Mouse (Mus musculus) right cerebral cortex, postnatal 25 days (tissue): ENCODE data around the gene Wfdc13.

Experiments used
- DNase-seq: peaks from one replicate; pipeline ENCODE4 v3.0.0; 2022

The Wfdc13 gene

GRCm38 (mm10) chr2:164684807-164685206, at the start of gene Wfdc13:
Gene Wfdc13, plus strand, starts transcription at chr2:164685107.
- no peak for DNase-seq

GRCm38 (mm10) chr2:164635266-164635665, 49.6 kb upstream of the Wfdc13 start:
- DNase-seq = no peak

DNA sequence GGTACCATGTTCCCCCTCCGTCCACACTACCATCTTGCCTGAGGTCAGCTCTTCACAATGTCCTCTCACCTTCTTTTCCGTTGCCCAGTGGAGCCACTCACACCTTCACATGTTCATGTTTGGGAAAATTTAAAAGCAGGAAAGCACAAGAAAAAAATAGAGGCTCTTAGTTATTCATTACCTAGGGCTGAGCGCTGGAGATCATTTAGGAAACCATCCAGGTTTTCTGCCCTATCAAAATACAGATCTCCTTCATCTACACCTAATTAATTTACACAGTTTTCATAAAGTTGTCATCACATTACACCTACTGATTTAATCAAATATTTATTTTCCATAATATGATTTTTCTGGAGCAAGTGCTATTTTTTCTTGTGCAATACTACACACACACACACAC, 46.2 kb upstream of the Wfdc13 start, which contains the start of gene Wfdc16:
Gene Wfdc16, minus strand, starts transcription at position 101 of the 400 bp plus-strand sequence.
- DNase-seq = no peak

DNA sequence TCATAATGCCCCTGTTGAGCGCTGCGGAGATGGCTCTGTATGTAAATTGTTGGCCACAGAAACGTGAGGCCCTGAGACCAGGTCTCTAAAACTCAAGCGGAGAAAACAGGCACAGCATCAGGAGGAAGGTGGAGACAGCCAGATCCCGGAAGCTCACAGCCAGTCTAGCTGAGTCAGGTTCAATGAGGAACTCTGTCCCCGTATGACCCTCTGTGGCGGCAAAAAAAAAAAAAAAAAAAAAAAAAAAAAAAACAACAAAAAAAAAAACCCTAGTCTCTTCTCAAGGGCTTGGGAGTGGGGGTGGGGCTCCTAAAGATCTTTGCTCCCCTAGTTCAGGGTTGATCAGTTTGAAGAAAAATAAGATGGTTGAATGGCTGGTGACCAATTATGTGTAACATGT, 43.8 kb upstream of the Wfdc13 start:
- DNase-seq = no peak

- no peak for DNase-seq
Observed at GRCm38 (mm10) chr2:164641881-164642673, 42.8 kb upstream of the Wfdc13 start.

DNA sequence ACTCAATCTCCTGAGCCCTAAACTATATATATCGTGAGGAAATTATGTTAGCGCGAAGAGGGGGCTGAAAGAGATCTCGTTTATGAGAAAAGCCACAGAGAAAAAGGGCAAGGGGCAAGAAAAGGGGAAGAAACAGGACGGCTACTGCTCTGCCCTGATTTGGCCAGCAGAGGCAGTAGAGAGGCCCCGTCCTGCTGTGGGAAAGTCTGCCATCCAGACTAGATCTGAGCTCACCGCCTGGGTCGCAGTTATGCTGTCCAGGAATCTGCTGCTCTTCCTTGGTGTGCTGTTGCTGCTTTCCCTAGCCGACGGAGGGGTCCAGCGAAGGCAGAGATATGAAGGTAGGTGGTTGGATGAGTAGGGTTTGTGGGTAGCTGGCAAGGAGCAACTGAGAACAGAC, 29.0 kb upstream of the Wfdc13 start, which contains the start of gene Wfdc10:
Gene Wfdc10, plus strand, starts transcription at position 189 of the 400 bp plus-strand sequence.
- no peak for DNase-seq

GRCm38 (mm10) chr2:164656483-164656882, 28.4 kb upstream of the Wfdc13 start, which contains the start of gene Wfdc9:
Gene Wfdc9, minus strand, starts transcription at chr2:164656583.
- DNase-seq = no peak

DNA sequence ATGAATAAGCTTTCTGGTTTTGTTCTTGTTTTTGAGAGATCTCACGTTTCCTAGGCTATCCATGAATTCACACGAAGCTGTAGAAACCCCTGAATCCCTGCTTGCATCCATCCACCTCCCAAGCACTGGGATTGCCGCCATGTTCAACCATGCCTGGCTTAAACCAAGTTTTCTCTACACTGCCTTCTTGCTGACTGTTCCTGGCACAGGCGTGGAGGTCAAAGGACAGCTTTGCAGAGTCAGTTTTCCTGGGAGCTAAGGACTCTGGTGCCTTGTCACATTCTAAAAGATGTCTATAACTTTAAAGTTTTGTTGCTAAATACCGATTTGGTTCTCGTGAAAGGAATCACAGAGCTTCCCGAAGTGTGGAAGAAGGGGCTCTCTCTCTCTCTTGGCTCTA, 20.1 kb upstream of the Wfdc13 start:
- DNase-seq = no peak

- DNase-seq = no peak
Observed at GRCm38 (mm10) chr2:164670261-164670660, 14.6 kb upstream of the Wfdc13 start.

DNA sequence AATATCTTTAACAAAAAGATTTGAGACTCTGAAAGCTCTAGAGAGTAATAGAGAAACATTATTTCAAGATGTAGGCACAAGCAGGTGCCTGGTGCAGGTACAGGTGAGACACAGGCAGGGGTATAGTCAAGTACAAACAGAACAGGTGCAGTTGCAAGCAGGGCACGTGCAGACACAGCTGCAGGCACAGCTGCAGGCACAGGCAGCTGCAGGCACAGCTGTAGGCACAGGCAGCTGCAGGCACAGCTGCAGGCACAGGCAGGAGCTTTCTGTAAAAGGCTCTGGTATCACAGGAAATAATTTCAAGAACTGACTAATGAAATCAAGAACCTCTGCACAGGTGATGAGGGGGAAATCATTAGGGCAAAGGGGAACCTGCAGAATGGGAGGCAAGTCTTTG, 14.0 kb upstream of the Wfdc13 start:
- no peak for DNase-seq

- DNase-seq = no peak
Observed at GRCm38 (mm10) chr2:164673987-164674386, 10.9 kb upstream of the Wfdc13 start, which contains the start of gene Wfdc11. Gene Wfdc11, minus strand, starts transcription at chr2:164674087.

DNA sequence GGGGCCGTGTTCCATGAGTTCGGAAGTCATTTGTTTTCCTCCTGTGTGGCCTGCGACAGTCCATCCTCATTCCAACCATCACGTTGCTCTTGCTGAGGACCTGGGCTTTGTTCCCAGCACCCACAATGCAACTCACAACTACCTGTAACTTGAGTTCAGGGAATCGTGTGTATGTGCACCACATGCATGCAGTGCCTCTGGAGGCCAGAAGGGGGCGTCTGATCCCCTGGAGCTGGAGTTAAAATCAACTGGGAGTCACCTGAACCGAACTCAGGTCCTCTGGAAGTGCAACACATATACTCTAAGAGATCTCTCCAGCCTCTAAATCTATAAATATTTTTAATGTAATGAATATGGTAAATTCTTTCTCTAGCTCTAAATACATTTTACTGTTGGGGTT, 8.8 kb upstream of the Wfdc13 start:
- DNase-seq = no peak

DNA sequence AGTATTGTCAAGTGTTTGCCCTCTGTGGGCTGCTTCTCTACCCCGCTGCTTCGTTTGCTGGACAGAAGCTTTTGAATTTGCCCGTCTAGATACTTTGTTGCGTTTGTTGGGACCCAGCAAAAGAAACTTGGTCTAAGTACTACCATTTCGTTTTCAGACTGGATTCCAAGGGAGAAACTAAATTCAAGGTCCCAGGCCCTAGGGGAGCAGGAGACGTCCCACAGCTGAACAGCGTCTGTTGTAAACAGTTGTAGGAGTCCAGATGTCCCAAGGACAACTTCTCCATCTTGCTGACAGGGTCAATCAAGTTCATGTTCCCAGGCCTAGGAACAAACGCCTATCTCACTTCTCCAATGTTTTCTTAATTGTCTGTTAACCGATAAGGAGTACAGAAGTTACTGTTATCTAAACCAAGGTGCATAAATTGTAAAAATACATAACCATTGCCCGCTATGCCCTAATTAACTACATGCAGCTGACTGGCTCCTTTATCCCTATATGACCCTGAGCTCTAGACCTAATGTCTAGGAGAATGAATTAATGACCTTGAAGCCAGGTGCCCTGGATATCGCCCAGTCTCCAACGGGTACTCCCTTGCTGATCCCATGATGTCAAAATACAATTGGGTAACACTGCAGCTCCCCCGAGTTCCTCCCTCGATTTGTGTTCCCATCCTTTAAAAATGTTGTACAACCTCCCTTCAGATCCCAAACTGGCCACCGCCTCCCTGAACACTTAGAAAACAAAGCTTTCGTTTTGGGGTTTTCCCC, 7.8 kb upstream of the Wfdc13 start:
- DNase-seq = no peak

DNA sequence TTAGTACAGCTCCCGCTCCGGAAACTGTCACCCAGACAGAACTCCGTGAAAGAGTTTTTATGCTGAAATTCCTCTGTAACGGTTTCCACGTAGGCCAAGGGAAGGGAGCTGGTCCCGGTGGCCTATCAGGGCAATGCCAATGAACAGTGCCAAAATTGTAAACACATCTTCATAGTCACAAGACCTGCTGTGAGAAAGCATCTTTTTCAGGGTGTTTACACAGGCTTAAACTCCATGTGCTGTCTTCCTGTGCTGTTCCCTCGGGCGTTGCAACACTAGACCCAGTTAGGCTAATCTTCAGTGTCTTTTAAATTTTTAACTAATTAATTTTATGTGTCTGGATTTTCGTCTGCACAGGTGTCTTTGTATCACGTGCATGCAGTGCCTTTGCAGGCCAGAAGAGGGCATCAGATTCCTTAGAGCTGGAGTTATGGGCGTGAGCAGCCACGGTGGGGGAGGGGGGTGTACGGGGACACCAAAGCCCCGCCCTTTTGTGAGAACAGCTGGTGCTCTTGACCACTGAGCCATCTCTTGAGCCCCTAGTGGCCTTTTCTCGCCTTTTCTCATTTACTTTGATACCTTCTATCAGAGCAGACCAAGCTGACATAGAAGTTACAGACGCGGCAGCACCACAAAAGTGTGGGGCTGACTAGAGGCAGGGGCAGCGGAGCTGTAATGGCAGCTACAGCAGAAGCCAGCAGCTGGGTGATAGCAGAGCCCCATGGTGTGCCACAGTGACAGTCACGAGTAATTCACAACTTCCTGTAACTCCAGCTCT, 5.9 kb upstream of the Wfdc13 start:
- peak; percentile 31 for DNase-seq

GRCm38 (mm10) chr2:164679906-164680305, 5.0 kb upstream of the Wfdc13 start:
- DNase-seq = no peak

DNA sequence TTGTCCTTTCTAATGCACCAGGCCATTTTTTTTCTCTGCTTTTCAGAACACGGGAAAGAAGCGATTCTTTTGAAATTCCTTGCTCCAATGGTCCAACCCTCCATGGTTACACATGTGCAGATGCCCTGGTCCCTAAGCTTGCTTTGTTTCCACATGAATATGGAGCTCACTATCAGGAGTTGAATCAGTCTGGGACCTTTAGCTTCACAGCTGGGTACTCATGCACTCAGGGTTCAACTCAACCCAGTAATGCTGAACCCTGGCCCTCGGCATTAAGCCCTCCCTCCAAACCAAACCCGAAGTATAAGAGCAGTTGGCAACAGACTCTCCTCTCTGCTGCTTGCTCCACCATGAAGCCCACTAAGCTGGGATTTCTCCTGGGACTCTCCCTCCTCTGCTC, 13.3 kb downstream of the Wfdc13 start, which contains the start of gene Spint4:
Gene Spint4, plus strand, starts transcription at position 301 of the 400 bp plus-strand sequence.
- DNase-seq = no peak

- DNase-seq = no peak
Observed at GRCm38 (mm10) chr2:164700959-164701358, 16.1 kb downstream of the Wfdc13 start.

DNA sequence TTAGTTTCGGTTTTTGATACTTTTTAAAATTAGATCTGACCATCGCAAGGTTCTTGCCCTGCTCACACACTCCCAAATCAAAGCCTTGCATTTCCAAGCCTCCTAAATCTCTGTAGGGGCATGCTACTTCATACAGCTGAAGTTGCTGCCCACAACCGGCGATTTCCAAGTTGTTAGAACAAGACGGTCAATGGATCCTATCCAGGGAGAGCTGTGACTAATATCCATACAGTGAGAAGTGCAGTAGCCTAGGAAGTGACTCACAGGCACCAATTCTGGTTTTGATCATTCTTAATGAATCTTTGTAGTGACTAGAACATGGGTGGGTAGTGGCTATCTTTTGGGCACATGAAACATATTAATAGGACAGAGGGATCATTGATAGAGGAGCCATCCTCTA, 16.9 kb downstream of the Wfdc13 start:
- DNase-seq = no peak

GRCm38 (mm10) chr2:164704235-164704634, 19.3 kb downstream of the Wfdc13 start:
- no peak for DNase-seq

- no peak for DNase-seq
Observed at GRCm38 (mm10) chr2:164705328-164705727, 20.4 kb downstream of the Wfdc13 start.

DNA sequence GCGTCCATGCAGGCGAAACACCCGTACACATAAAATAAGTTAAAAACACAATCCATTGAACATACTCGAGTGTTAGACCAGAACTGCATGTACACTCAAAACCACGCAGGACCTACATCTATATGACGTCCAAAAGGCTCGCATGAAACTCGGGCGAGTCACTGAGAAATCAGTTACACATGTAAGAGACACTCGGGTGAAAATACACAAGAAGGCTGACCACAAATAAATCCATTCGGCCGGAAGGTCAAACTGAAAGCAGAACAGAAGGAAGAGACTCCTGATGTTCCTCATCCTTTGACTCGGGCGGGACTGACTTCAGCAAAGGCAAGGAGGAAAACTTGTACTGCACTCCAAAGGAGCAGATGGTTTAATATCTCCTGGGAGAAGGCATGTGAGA, 21.1 kb downstream of the Wfdc13 start:
- no peak for DNase-seq

- DNase-seq = no peak
Observed at GRCm38 (mm10) chr2:164715005-164715404, 30.1 kb downstream of the Wfdc13 start, which contains the start of gene Spint5. Gene Spint5, plus strand, starts transcription at chr2:164715305.
